Mouse (Mus musculus): ENCODE results near the gene Dlgap4.

- no peak for TF ChIP-seq POLR2A (IDR thresholded peaks at IDR 0.05; ENCODE audit: control insufficient read depth in 1 of 2, insufficient read depth in 1 of 2, low read depth in 1 of 2, low read length in 2 of 2, poor library complexity in 1 of 2)
- no peak for TF ChIP-seq POLR2AphosphoS5 (IDR thresholded peaks at IDR 0.05; ENCODE audit: borderline replicate concordance, low read depth, low read length)
- peak; percentile 54 to 94 (median 76) for TF ChIP-seq CTCF (IDR thresholded peaks at IDR 0.05 in 2 of 3, conservative IDR thresholded peaks at IDR 0.05 in 1 of 3; ENCODE audit: control insufficient read depth in 1 of 3, insufficient read depth in 1 of 3, low read depth in 2 of 3, low read length in 3 of 3, poor library complexity in 1 of 3, severe bottlenecking in 1 of 3)
- no peak for TF ChIP-seq USF1 (IDR thresholded peaks at IDR 0.05; ENCODE audit: low read depth, low read length)
- no peak for TF ChIP-seq UBTF (IDR thresholded peaks at IDR 0.05; ENCODE audit: borderline replicate concordance, insufficient read depth, low read depth, low read length)
- no peak for TF ChIP-seq MAZ (IDR thresholded peaks at IDR 0.05; ENCODE audit: low read depth, low read length)
- TF ChIP-seq EP300 (IDR thresholded peaks at IDR 0.05; ENCODE audit: low read depth in 1 of 2, low read length in 2 of 2) = no peak
- TF ChIP-seq ZMIZ1 (IDR thresholded peaks at IDR 0.05; ENCODE audit: low read depth, low read length) = no peak
- TF ChIP-seq MEF2A (IDR thresholded peaks at IDR 0.05; ENCODE audit: extremely low read depth, insufficient replicate concordance, low read depth, low read length, poor library complexity, severe bottlenecking) = no peak
- no peak for TF ChIP-seq HCFC1 (IDR thresholded peaks at IDR 0.05; ENCODE audit: low read depth, low read length)
- TF ChIP-seq GABPA (IDR thresholded peaks at IDR 0.05; ENCODE audit: low read depth, low read length) = no peak
- no peak for TF ChIP-seq E2F4 (IDR thresholded peaks at IDR 0.05; ENCODE audit: borderline replicate concordance, low read depth, low read length)
Measured at GRCm38 (mm10) chr2:156809579-156809978, 196.1 kb downstream of the Dlgap4 start.
